Mouse (Mus musculus): ENCODE measurements around the gene Gsg1.

The Gsg1 gene

GRCm38 (mm10) chr6:135252728-135253077 is 1.4 kb downstream of the Gsg1 start:
- peak; percentile 61 for DNase-seq

GRCm38 (mm10) chr6:135251849-135252727 is 2.1 kb downstream of the Gsg1 start:
- no peak for DNase-seq

- no peak for DNase-seq
These were observed 3.0 kb downstream of the Gsg1 start for GRCm38 (mm10) chr6:135250926-135251699.

- peak; percentile 52 for DNase-seq
These were observed 4.2 kb downstream of the Gsg1 start for GRCm38 (mm10) chr6:135249846-135250531.

- DNase-seq, result no peak
These were observed 6.3 kb downstream of the Gsg1 start for GRCm38 (mm10) chr6:135247861-135248260.

GRCm38 (mm10) chr6:135245586-135245985 is 8.6 kb downstream of the Gsg1 start:
- no peak for DNase-seq

GRCm38 (mm10) chr6:135240361-135240760 is 13.8 kb downstream of the Gsg1 start:
- DNase-seq, result no peak

- no peak for DNase-seq
These were observed 15.9 kb downstream of the Gsg1 start for GRCm38 (mm10) chr6:135238211-135238610.

- peak; percentile 18 for DNase-seq
These were observed 16.8 kb downstream of the Gsg1 start for GRCm38 (mm10) chr6:135237326-135237725.

GRCm38 (mm10) chr6:135236576-135236975 is 17.6 kb downstream of the Gsg1 start:
- no peak for DNase-seq

GRCm38 (mm10) chr6:135235742-135236141 is 18.4 kb downstream of the Gsg1 start:
- DNase-seq, result no peak

GRCm38 (mm10) chr6:135232443-135233182 is 21.5 kb downstream of the Gsg1 start:
- no peak for DNase-seq

GRCm38 (mm10) chr6:135230586-135230985 is 23.6 kb downstream of the Gsg1 start:
- DNase-seq, result no peak

- DNase-seq, result no peak
These were observed 25.6 kb downstream of the Gsg1 start for GRCm38 (mm10) chr6:135228465-135228941.

- DNase-seq, result no peak
These were observed 30.2 kb downstream of the Gsg1 start for GRCm38 (mm10) chr6:135223786-135224416.

- no peak for DNase-seq
These were observed 34.2 kb downstream of the Gsg1 start for GRCm38 (mm10) chr6:135219916-135220315.

GRCm38 (mm10) chr6:135218330-135218729 is 35.8 kb downstream of the Gsg1 start:
- no peak for DNase-seq

- no peak for DNase-seq
These were observed 41.5 kb downstream of the Gsg1 start for GRCm38 (mm10) chr6:135212666-135213065.

GRCm38 (mm10) chr6:135211169-135211568 is 43.0 kb downstream of the Gsg1 start:
- DNase-seq, result peak; percentile 62

- DNase-seq, result no peak
These were observed 47.2 kb downstream of the Gsg1 start for GRCm38 (mm10) chr6:135206909-135207308.

GRCm38 (mm10) chr6:135205802-135206201 is 48.3 kb downstream of the Gsg1 start:
- peak; percentile 31 for DNase-seq

- DNase-seq, result peak; percentile 67
These were observed 49.3 kb downstream of the Gsg1 start for GRCm38 (mm10) chr6:135204869-135205268.

All from liver (tissue).